ENCODE assay signal across 21 mouse cellular contexts in the genomic region with DNA sequence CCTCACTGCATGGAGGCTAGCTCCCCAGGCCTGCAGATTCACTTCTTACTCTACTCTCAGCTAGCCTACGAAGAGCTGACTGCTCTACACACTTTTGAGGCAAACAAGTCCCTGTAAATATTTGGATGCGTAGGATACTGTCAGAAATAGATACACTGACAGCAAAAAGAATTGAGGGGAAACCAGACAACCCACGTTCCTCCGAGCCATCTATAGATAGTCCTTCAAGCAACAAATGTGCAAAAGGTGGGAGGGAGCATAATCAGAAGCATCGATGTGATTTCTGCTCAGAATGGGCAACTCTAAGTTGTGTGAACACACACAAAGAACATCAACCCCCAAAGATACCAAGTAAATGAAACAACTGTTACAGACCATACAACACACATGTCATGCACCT. TPM values are rescaled to one million over a fixed set of nuclear protein-coding genes. Genes with fewer than 3 reads are reported as not detected.
A peak's percentile ranks its signal among the peaks of the same experiment; 100 is the strongest.
DNase-seq lines count a peak whose midpoint lies in the region.
"Had no signal": no experiment of that assay in that cellular context is flagged by ENCODE, and none has a peak within 500 bp of the region (broad histone marks: within the 10 kb centered on the region; RNA-seq: fewer than 3 reads in every experiment).

No protein-coding gene starts in this region.

- intact Hi-C loops in left cerebral cortex, postnatal 25 days (cut with DNase I) = no loop called here
- intact Hi-C loops in left cerebral cortex, postnatal 36 days (cut with DNase I) = no loop called here

- H3K4me3 ChIP-seq in limb, embryonic 10.5 days = no peak overlapping the region
- H3K4me3 ChIP-seq: embryonic facial prominence, embryonic 13.5 days; embryonic facial prominence, embryonic 15.5 days; erythroblast, embryonic 14.5 days; forebrain, embryonic 10.5 days; forebrain, embryonic 12.5 days had no signal

- H3K36me3 ChIP-seq in limb, embryonic 10.5 days = no peaks in the 10 kb centered on the region
- H3K36me3 ChIP-seq: embryonic facial prominence, embryonic 13.5 days; embryonic facial prominence, embryonic 15.5 days; forebrain, embryonic 10.5 days; forebrain, embryonic 12.5 days had no signal

- H3K27ac ChIP-seq in limb, embryonic 10.5 days = no peak overlapping the region
- H3K27ac ChIP-seq: embryonic facial prominence, embryonic 13.5 days; embryonic facial prominence, embryonic 15.5 days; forebrain, embryonic 10.5 days; forebrain, embryonic 12.5 days had no signal

- H3K4me1 ChIP-seq in limb, embryonic 10.5 days = peaks cover 10% of the 10 kb centered on the region; the same call in 1 of the 2 replicates

- WGBS in limb, embryonic 10.5 days = 93% methylated on average over 5 of the region's 5 CpGs

- DNase-seq in frontal cortex, adult 2 months (ENCODE audit: extremely low spot score in 1 of 2, low spot score in 1 of 2) = peak; percentile 25 to 31
- no peak for DNase-seq in frontal cortex, postnatal 14 days (ENCODE audit: low spot score in 2 of 2)
- peak; percentile 6 to 53 for DNase-seq in left cerebral cortex, postnatal 25 days (ENCODE audit: low spot score in 2 of 2)
- DNase-seq in left cerebral cortex, postnatal 36 days (ENCODE audit: low spot score in 2 of 2) = no peak
- DNase-seq in brain, adult 2 months (ENCODE audit: low read depth, low spot score) = peak; percentile 57
- DNase-seq in telencephalon, adult 2 months (ENCODE audit: low read depth, low spot score) = peak; percentile 43
- DNase-seq in limb, embryonic 10.5 days (ENCODE audit: low spot score) = no peak
- DNase-seq: adrenal gland, adult 2 months; adrenal gland, postnatal 10 days; adrenal gland, postnatal 25 days; cerebellum, adult 11-12 months; cerebellum, adult 8-10 months; cerebellum, adult 9-11 months; cerebellum, postnatal 14 days; cerebellum, postnatal 36 days; embryo, embryonic 11 days had no signal

- 0 out of 2 replicates have a peak, but pooled peaks cover 10% of the 10 kb centered on the region for H3K27me3 ChIP-seq in limb, embryonic 10.5 days (ENCODE audit: low read depth, poor library complexity, severe bottlenecking)
- H3K27me3 ChIP-seq: embryonic facial prominence, embryonic 15.5 days; forebrain, embryonic 12.5 days had no signal

- no peaks in the 10 kb centered on the region for H3K9me3 ChIP-seq in limb, embryonic 10.5 days (replicated peaks)
- H3K9me3 ChIP-seq: embryonic facial prominence, embryonic 13.5 days; embryonic facial prominence, embryonic 15.5 days; forebrain, embryonic 10.5 days; forebrain, embryonic 12.5 days had no signal

RNA-seq across cellular contexts. Expression of gene Traf1, which starts 34.9 kb away (rescaled TPM):
- polyA plus RNA-seq in frontal cortex, adult 2 months (2012; rRNA removed) = 3.5 and 4.8 TPM in 2 replicates
- total RNA-seq in left cerebral cortex, postnatal 25 days (2021) = 1 to 10 TPM in 1 of 2 experiments, under 1 TPM in 1; 0.57 to 2.1 TPM
- 1 to 10 TPM; 1.2 to 1.4 TPM for total RNA-seq in left cerebral cortex, postnatal 36 days (2021)
- polyA plus RNA-seq in limb, embryonic 10.5 days (2016; fragmentation: Nextera tagmentation; extraction: Ambion mirVana) = not detected in 2 replicates
- polyA plus RNA-seq: erythroblast, embryonic 14.5 days had no signal

Comparison
In these comparisons a context has a peak if more than half of its experiments do, and no peak if none do; other contexts are left out.
1. DNase-seq: peak in frontal cortex, adult 2 months (2 of 2), left cerebral cortex, postnatal 25 days (2 of 2), brain, adult 2 months (single experiment) and telencephalon, adult 2 months (single experiment); none in frontal cortex, postnatal 14 days (0 of 2), left cerebral cortex, postnatal 36 days (0 of 2) and limb, embryonic 10.5 days (single experiment).